Mouse (Mus musculus) MEL (cell line): Measurements from ENCODE around the gene Srxn1. TPM values are rescaled to one million over a fixed set of nuclear protein-coding genes. Genes with fewer than 3 reads are reported as not detected.

Experiments used
- DNase-seq: peaks from one replicate; pipeline ENCODE4 v3.0.0; 2011; ENCODE audit warnings: low read depth, low spot score
- H3K27ac ChIP-seq: 2 replicates; pipeline ENCODE4 v1.5.1; 2012; ENCODE audit warnings: low read depth, mild to moderate bottlenecking, control low read depth, low read length, moderate library complexity; ENCODE audit not compliant: control insufficient read depth
- H3K27me3 ChIP-seq, 2 experiments: fragments of 150-350 bp in 1 of 2; sonication (generic) in 1 of 2; 2 replicates each; pipeline ENCODE4 v1.6.1; 2012; ENCODE audit warnings: low read length in 2 of 2, mild to moderate bottlenecking in 2 of 2, improper control_type of control experiment in 1 of 2, moderate library complexity in 1 of 2; ENCODE audit not compliant: insufficient read depth in 2 of 2, control insufficient read depth in 1 of 2
- H3K36me3 ChIP-seq, 2 experiments: 2 replicates each; pipeline ENCODE4 v1.6.1; 2012 to 2014; ENCODE audit warnings: low read length in 2 of 2, improper control_type of control experiment in 1 of 2, inconsistent platforms in 1 of 2, mild to moderate bottlenecking in 1 of 2; ENCODE audit not compliant: insufficient read depth in 2 of 2, control insufficient read depth in 1 of 2
- H3K4me1 ChIP-seq, 2 experiments: fragments of 150-350 bp in 1 of 2; sonication (generic) in 1 of 2; 2 replicates each; pipeline ENCODE4 v1.6.1; 2012; ENCODE audit warnings: low read length in 2 of 2, improper control_type of control experiment in 1 of 2, mild to moderate bottlenecking in 1 of 2; ENCODE audit not compliant: insufficient read depth in 2 of 2, control insufficient read depth in 1 of 2
- H3K4me3 ChIP-seq, 2 experiments: fragments of 150-350 bp in 1 of 2; sonication (generic) in 1 of 2; 2 replicates each; pipeline ENCODE4 v1.5.1; 2012; ENCODE audit warnings: low read depth in 2 of 2, low read length in 2 of 2, mild to moderate bottlenecking in 2 of 2, moderate library complexity in 2 of 2, control low read depth in 1 of 2, improper control_type of control experiment in 1 of 2; ENCODE audit not compliant: control insufficient read depth in 1 of 2, insufficient read depth in 1 of 2
- H3K79me2 ChIP-seq: 2 replicates; pipeline ENCODE4 v1.6.1; 2012; ENCODE audit warnings: mild to moderate bottlenecking, low read length, moderate library complexity; ENCODE audit not compliant: control insufficient read depth, poor library complexity, insufficient read depth
- H3K9ac ChIP-seq: 2 replicates; pipeline ENCODE4 v1.6.1; 2012; ENCODE audit warnings: low read depth, mild to moderate bottlenecking, control low read depth, low read length, moderate library complexity; ENCODE audit not compliant: control insufficient read depth, poor library complexity, severe bottlenecking
- H3K9me3 ChIP-seq: fragments of 150-350 bp; sonication (generic); replicated peaks from 2 replicates; pipeline ENCODE4 v1.6.1; 2012; ENCODE audit warnings: mild to moderate bottlenecking, low read length, improper control_type of control experiment, moderate library complexity; ENCODE audit not compliant: insufficient read depth
- BHLHE40 ChIP-seq: IDR thresholded peaks from 2 replicates; pipeline ENCODE4 v1.6.1; 2012; ENCODE audit warnings: low read depth, mild to moderate bottlenecking, inconsistent platforms, low read length, improper control_type of control experiment, borderline replicate concordance
- CHD1 ChIP-seq: IDR thresholded peaks from 2 replicates; pipeline ENCODE4 v1.6.1; 2012; ENCODE audit warnings: low read depth, mild to moderate bottlenecking, inconsistent platforms, low read length, improper control_type of control experiment
- CHD2 ChIP-seq: IDR thresholded peaks from 2 replicates; pipeline ENCODE4 v1.6.1; 2011; ENCODE audit warnings: low read length, improper control_type of control experiment
- E2F4 ChIP-seq: IDR thresholded peaks from 2 replicates; pipeline ENCODE4 v1.6.1; 2011; ENCODE audit warnings: low read depth, low read length, improper control_type of control experiment, borderline replicate concordance
- ELF1 ChIP-seq: IDR thresholded peaks from 2 replicates; pipeline ENCODE4 v1.6.1; 2014; ENCODE audit warnings: low read depth, mild to moderate bottlenecking, inconsistent platforms, low read length, improper control_type of control experiment, moderate library complexity
- GABPA ChIP-seq: IDR thresholded peaks from 2 replicates; pipeline ENCODE4 v1.6.1; 2012; ENCODE audit warnings: low read depth, mild to moderate bottlenecking, inconsistent platforms, low read length, improper control_type of control experiment, moderate library complexity
- GATA1 ChIP-seq: IDR thresholded peaks from 2 replicates; pipeline ENCODE4 v1.6.1; 2011; ENCODE audit warnings: low read depth, low read length, improper control_type of control experiment
- HCFC1 ChIP-seq: IDR thresholded peaks from 2 replicates; pipeline ENCODE4 v1.6.1; 2012; ENCODE audit warnings: low read depth, mild to moderate bottlenecking, inconsistent platforms, low read length, improper control_type of control experiment, moderate library complexity
- JUND ChIP-seq: IDR thresholded peaks from 2 replicates; pipeline ENCODE4 v1.6.1; 2011; ENCODE audit warnings: low read depth, mild to moderate bottlenecking, improper control_type of control experiment, low read length
- KAT2A ChIP-seq: conservative IDR thresholded peaks from 2 replicates; pipeline ENCODE4 v1.6.1; 2012; ENCODE audit warnings: low read depth, low read length, improper control_type of control experiment, inconsistent platforms
- MAX ChIP-seq: IDR thresholded peaks from 2 replicates; pipeline ENCODE4 v1.6.1; 2011; ENCODE audit warnings: low read length, improper control_type of control experiment
- MAZ ChIP-seq: IDR thresholded peaks from 2 replicates; pipeline ENCODE4 v1.6.1; 2012; ENCODE audit warnings: low read depth, mild to moderate bottlenecking, inconsistent platforms, low read length, improper control_type of control experiment
- MXI1 ChIP-seq: IDR thresholded peaks from 2 replicates; pipeline ENCODE4 v1.6.1; 2011; ENCODE audit warnings: mild to moderate bottlenecking, low read depth, low read length, improper control_type of control experiment
- MYB ChIP-seq: IDR thresholded peaks from 2 replicates; pipeline ENCODE4 v1.6.1; 2011; ENCODE audit warnings: mild to moderate bottlenecking, low read depth, low read length, improper control_type of control experiment
- MYC ChIP-seq: IDR thresholded peaks from 2 replicates; pipeline ENCODE4 v1.6.1; 2011; ENCODE audit warnings: low read depth, mild to moderate bottlenecking, low read length, improper control_type of control experiment, moderate library complexity
- NELFE ChIP-seq: IDR thresholded peaks from 2 replicates; pipeline ENCODE4 v1.6.1; 2011; ENCODE audit warnings: low read depth, low read length, improper control_type of control experiment
- NRF1 ChIP-seq: IDR thresholded peaks from 2 replicates; pipeline ENCODE4 v1.6.1; 2014; ENCODE audit warnings: low read depth, mild to moderate bottlenecking, inconsistent platforms, low read length, improper control_type of control experiment, moderate library complexity; ENCODE audit not compliant: poor library complexity, insufficient read depth, severe bottlenecking
- RCOR1 ChIP-seq: IDR thresholded peaks from 2 replicates; pipeline ENCODE4 v1.6.1; 2012; ENCODE audit warnings: low read depth, mild to moderate bottlenecking, inconsistent platforms, low read length, improper control_type of control experiment
- SIN3A ChIP-seq: IDR thresholded peaks from 2 replicates; pipeline ENCODE4 v1.6.1; 2012; ENCODE audit warnings: low read length, improper control_type of control experiment, inconsistent platforms
- SMC3 ChIP-seq: IDR thresholded peaks from 2 replicates; pipeline ENCODE4 v1.6.1; 2011; ENCODE audit warnings: low read depth, low read length, improper control_type of control experiment
- TBP ChIP-seq: IDR thresholded peaks from 2 replicates; pipeline ENCODE4 v1.8.0; 2011; ENCODE audit warnings: low read depth, low read length, improper control_type of control experiment
- TCF12 ChIP-seq: IDR thresholded peaks from 2 replicates; pipeline ENCODE4 v1.6.1; 2014; ENCODE audit warnings: low read depth, mild to moderate bottlenecking, inconsistent platforms, low read length, improper control_type of control experiment, moderate library complexity
- UBTF ChIP-seq: IDR thresholded peaks from 2 replicates; pipeline ENCODE4 v1.6.1; 2012; ENCODE audit warnings: low read depth, mild to moderate bottlenecking, inconsistent platforms, low read length, improper control_type of control experiment, moderate library complexity, borderline replicate concordance; ENCODE audit not compliant: insufficient read depth
- USF2 ChIP-seq, 2 experiments: IDR thresholded peaks; 2 replicates each; pipeline ENCODE4 v1.6.1; 2011 to 2012; ENCODE audit warnings: improper control_type of control experiment in 2 of 2, low read length in 2 of 2, borderline replicate concordance in 1 of 2, inconsistent platforms in 1 of 2, low read depth in 1 of 2, mild to moderate bottlenecking in 1 of 2; ENCODE audit not compliant: insufficient read depth in 1 of 2
- ZKSCAN1 ChIP-seq: IDR thresholded peaks from 2 replicates; pipeline ENCODE4 v1.6.1; 2012; ENCODE audit warnings: low read depth, mild to moderate bottlenecking, inconsistent platforms, low read length, improper control_type of control experiment, moderate library complexity
- ZMIZ1 ChIP-seq: IDR thresholded peaks from 2 replicates; pipeline ENCODE4 v1.6.1; 2012; ENCODE audit warnings: low read depth, mild to moderate bottlenecking, inconsistent platforms, low read length, improper control_type of control experiment, moderate library complexity
- ZNF384 ChIP-seq: IDR thresholded peaks from 2 replicates; pipeline ENCODE4 v1.6.1; 2012; ENCODE audit warnings: low read depth, mild to moderate bottlenecking, inconsistent platforms, low read length, improper control_type of control experiment
- polyA plus RNA-seq, 2 experiments: library from polyadenylated mRNA; stranded (reverse) in 1 of 2; unstranded in 1 of 2; fragments of >175 nt in 1 of 2; fragments of >200 nt in 1 of 2; gene quantifications; 2 replicates each; pipeline versions ENCODE4 v1.2.1 to v1.2.4; 2012; ENCODE audit warnings: low replicate concordance in 2 of 2, low read depth in 1 of 2; ENCODE audit not compliant: insufficient read length in 2 of 2, insufficient read depth in 1 of 2, missing spikeins in 1 of 2
- total RNA-seq: library from RNA; depleted of rRNA; stranded (reverse); fragments of 300-350 nt; gene quantifications from 2 replicates; pipeline ENCODE4 v1.2.3, GENCODE M21; 2012

Gene Srxn1
- total and polyA plus RNA-seq, 3 experiments: 31.3 to 48.6 TPM; not detected in 1

DNA sequence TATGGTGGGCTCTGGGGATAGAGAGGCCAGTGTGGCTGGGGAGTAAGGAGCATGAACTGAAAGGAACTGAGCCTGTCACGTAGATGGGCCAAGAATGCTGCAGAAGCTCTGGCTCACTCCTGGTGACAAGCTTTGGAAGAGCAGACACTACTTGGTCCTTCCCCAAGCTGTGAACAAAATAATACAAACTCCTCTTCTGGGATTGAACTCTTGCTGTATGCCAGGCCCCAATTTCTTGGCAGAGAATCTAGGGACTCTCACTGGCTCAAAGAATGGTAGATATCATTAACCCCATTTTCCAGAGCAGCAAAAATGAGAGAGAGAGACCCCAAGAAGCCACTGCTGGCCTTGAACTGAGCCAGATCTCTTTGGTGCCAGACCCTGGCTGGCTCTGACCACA, 36.2 kb downstream of the Srxn1 start:
- no peaks in the 10 kb centered on the region for H3K4me1 ChIP-seq
- DNase-seq: no peak
- H3K9me3 ChIP-seq: no peaks in the 10 kb centered on the region
- peaks cover 0 to 1% of the 10 kb centered on the region in 2 experiments; a peak in 1 of 4 replicates for H3K27me3 ChIP-seq
- no peaks in the 10 kb centered on the region for H3K79me2 ChIP-seq
- no peak overlapping the region for H3K27ac ChIP-seq
- no peak overlapping the region for H3K4me3 ChIP-seq
- no peak for TF ChIP-seq ELF1
- no peak for TF ChIP-seq BHLHE40
- TF ChIP-seq ZMIZ1: no peak
- TF ChIP-seq HCFC1: no peak
- no peak for TF ChIP-seq SMC3
- TF ChIP-seq KAT2A: no peak
- no peak for TF ChIP-seq MXI1
- TF ChIP-seq ZNF384: no peak
- no peak for TF ChIP-seq UBTF
- no peak for TF ChIP-seq SIN3A
- no peak for TF ChIP-seq ZKSCAN1
- TF ChIP-seq USF2 (IDR thresholded peaks at IDR 0.05; ENCODE audit: borderline replicate concordance in 1 of 2, insufficient read depth in 1 of 2, low read depth in 1 of 2, low read length in 2 of 2): no peak
- TF ChIP-seq GABPA: no peak
- TF ChIP-seq MYB: no peak
- no peak for TF ChIP-seq E2F4
- TF ChIP-seq MAZ: no peak
- TF ChIP-seq GATA1: no peak
- H3K9ac ChIP-seq: no peak overlapping the region
- H3K36me3 ChIP-seq: no peaks in the 10 kb centered on the region

DNA sequence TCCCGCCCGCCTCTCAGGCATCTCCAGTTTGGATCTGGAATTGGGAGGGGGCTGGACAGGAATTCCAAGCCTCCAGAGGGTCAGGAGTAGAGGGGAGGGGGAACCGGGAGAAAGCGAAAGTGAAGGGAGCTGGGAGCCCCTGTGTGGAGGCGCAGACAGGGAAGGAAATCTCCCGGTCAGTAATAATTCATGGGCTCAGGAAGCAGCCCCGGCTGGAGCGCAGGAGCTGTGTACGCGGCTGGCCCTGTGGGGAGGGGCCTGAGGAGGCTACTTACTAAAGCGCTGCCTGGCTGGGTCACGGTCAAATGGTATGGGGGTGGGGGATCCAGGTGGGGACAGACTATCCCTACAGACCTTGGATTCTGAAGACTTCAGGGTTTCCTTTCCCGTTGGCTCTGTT, 36.7 kb downstream of the Srxn1 start:
- no peak for TF ChIP-seq NRF1
- TF ChIP-seq RCOR1: no peak
- no peak for TF ChIP-seq JUND
- TF ChIP-seq CHD2: no peak
- TF ChIP-seq ELF1: no peak
- no peak for TF ChIP-seq UBTF
- TF ChIP-seq KAT2A: no peak
- no peak for TF ChIP-seq NELFE
- TF ChIP-seq MAZ: no peak
- no peak for TF ChIP-seq TCF12
- no peak for TF ChIP-seq CHD1
- no peak for TF ChIP-seq TBP
- no peak for TF ChIP-seq MAX
- no peak for TF ChIP-seq MYC
- no peak for TF ChIP-seq ZKSCAN1
- TF ChIP-seq BHLHE40: no peak
- TF ChIP-seq, all 39 proteins: peak for 0
- H3K9ac ChIP-seq: no peak overlapping the region

More for the DNA sequence above, 36.7 kb downstream of the Srxn1 start:
- Histone ChIP-seq H3K36me3 (no peaks in the 10 kb centered on the region), H3K4me1 (no peaks in the 10 kb centered on the region), H3K79me2 (no peaks in the 10 kb centered on the region), H3K9me3 (no peaks in the 10 kb centered on the region), H3K4me3 (no peak overlapping the region), H3K27me3 (no peaks in the 10 kb centered on the region), H3K27ac (no peak overlapping the region)
- DNase-seq: no peak
